Mouse (Mus musculus) liver, adult 2 months (tissue): ENCODE results near the gene Dcun1d3. TPM values are rescaled to one million over a fixed set of nuclear protein-coding genes. Genes with fewer than 3 reads are reported as not detected.

Experiments used
- DNase-seq: peaks from one replicate; pipeline ENCODE4 v3.0.0-alpha.2; 2011; ENCODE audit warnings: low read depth, low spot score; ENCODE audit errors: extremely low read depth
- H3K27ac ChIP-seq: fragments of 200-500 bp; replicated peaks from 2 replicates; pipeline ENCODE4 v1.5.1; 2012; ENCODE audit warnings: low read depth, mild to moderate bottlenecking, control low read depth, inconsistent platforms, low read length; ENCODE audit not compliant: insufficient read depth
- H3K27me3 ChIP-seq: fragments of 200-500 bp; 2 replicates; pipeline ENCODE4 v1.6.1; 2012; ENCODE audit warnings: mild to moderate bottlenecking, moderate library complexity, low read length, inconsistent platforms; ENCODE audit not compliant: control insufficient read depth, insufficient read depth
- H3K36me3 ChIP-seq: fragments of 200-500 bp; 2 replicates; pipeline ENCODE4 v1.6.1; 2012; ENCODE audit warnings: low read length, inconsistent platforms; ENCODE audit not compliant: control insufficient read depth, insufficient read depth
- H3K4me1 ChIP-seq: fragments of 200-500 bp; 2 replicates; pipeline ENCODE4 v1.6.1; 2011; ENCODE audit warnings: low read length; ENCODE audit not compliant: control insufficient read depth, insufficient read depth
- H3K4me3 ChIP-seq: fragments of 200-500 bp; 2 replicates; pipeline ENCODE4 v1.5.1; 2011; ENCODE audit warnings: low read depth, mild to moderate bottlenecking, control low read depth, low read length, moderate library complexity; ENCODE audit not compliant: insufficient read depth
- H3K79me2 ChIP-seq: fragments of 200-500 bp; 2 replicates; pipeline ENCODE4 v1.6.1; 2012; ENCODE audit warnings: inconsistent platforms, mild to moderate bottlenecking, low read length, moderate library complexity; ENCODE audit not compliant: control insufficient read depth, insufficient read depth
- H3K9ac ChIP-seq: fragments of 200-500 bp; 2 replicates; pipeline ENCODE4 v1.6.1; 2012; ENCODE audit warnings: low read depth, mild to moderate bottlenecking, control low read depth, inconsistent platforms, low read length
- CTCF ChIP-seq: fragments of 200-500 bp; IDR thresholded peaks from 2 replicates; pipeline ENCODE4 v1.5.1; 2011; ENCODE audit warnings: low read depth, low read length, control low read depth
- POLR2A ChIP-seq: fragments of 200-500 bp; IDR thresholded peaks from 2 replicates; pipeline ENCODE4 v1.6.1; 2011; ENCODE audit warnings: low read length, control low read depth; ENCODE audit not compliant: insufficient read depth; ENCODE audit errors: extremely low read depth
- WGBS: fragments of 180-500 bp; shearing (Covaris S2); methylation state at CpG from one replicate; pipeline ENCODE4 v1.1.7; 2018; 5-methylcytosine and 5-hydroxymethylcytosine counted together
- polyA plus RNA-seq: library from polyadenylated mRNA; depleted of rRNA; stranded (reverse); fragments of >200 nt; gene quantifications from 2 replicates; pipeline ENCODE4 v1.2.3, GENCODE M21; 2012
- total RNA-seq: library from RNA; depleted of rRNA; stranded (reverse); fragments of >200 nt; gene quantifications from 2 replicates; pipeline ENCODE4 v1.2.3, GENCODE M21; 2014

The Dcun1d3 gene
- total and polyA plus RNA-seq, 2 experiments, result 5.3 to 5.7 TPM

DNA sequence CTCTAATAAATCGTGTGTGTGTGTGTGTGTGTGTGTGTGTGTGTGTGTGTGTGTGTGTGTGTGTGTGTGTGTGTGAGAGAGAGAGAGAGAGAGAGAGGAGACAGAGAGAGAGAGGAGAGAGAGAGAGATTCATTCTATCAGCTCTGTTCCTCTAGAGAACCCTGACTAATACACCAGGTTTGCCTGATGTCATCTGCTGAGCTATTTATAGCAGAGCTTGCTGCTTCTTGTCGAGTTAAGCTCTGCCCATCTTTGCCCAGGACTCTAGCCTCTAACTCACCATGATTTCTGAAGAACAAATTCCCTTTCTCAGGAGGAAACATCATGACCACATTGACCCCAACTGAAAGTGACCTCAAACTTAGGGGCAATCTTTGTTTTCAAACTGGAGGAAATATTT is 24.4 kb upstream of the Dcun1d3 start:
- no peak overlapping the region for H3K27ac ChIP-seq
- H3K4me1 ChIP-seq, result no peaks in the 10 kb centered on the region
- H3K4me3 ChIP-seq, result no peak overlapping the region
- no peak overlapping the region for H3K9ac ChIP-seq
- no peaks in the 10 kb centered on the region for H3K36me3 ChIP-seq
- H3K27me3 ChIP-seq, result no peaks in the 10 kb centered on the region
- H3K79me2 ChIP-seq, result no peaks in the 10 kb centered on the region
- 48% methylated on average over 2 of the region's 2 CpGs for WGBS
- no peak for DNase-seq
- TF ChIP-seq POLR2A (no peak), CTCF (no peak)

DNA sequence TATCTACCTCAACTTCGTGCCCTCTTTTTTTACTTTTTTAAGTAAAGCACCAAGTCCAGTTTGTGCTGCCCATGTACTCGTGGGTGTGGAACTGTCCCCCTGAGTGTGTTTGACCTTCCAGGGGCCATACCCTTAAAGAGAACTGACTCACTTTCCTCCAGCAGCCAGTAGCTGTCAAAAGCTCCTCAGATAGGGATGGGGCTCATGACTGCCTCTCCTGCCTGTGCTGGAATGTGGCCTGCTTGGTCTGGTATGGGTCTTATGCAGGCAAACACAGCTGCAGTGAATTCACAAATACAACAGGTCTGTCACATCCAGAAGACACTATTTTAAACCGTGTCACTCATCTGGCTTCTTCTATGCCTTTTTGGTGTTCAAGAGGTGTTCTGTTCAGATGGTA is 15.6 kb upstream of the Dcun1d3 start:
- no peak overlapping the region for H3K4me3 ChIP-seq
- no peak overlapping the region for H3K27ac ChIP-seq
- no peaks in the 10 kb centered on the region for H3K4me1 ChIP-seq
- H3K79me2 ChIP-seq, result no peaks in the 10 kb centered on the region
- no peaks in the 10 kb centered on the region for H3K36me3 ChIP-seq
- H3K27me3 ChIP-seq, result no peaks in the 10 kb centered on the region
- DNase-seq, result no peak
- H3K9ac ChIP-seq, result no peak overlapping the region
- TF ChIP-seq CTCF (no peak), POLR2A (no peak)
- WGBS, result 78% methylated on average over 3 of the region's 3 CpGs

DNA sequence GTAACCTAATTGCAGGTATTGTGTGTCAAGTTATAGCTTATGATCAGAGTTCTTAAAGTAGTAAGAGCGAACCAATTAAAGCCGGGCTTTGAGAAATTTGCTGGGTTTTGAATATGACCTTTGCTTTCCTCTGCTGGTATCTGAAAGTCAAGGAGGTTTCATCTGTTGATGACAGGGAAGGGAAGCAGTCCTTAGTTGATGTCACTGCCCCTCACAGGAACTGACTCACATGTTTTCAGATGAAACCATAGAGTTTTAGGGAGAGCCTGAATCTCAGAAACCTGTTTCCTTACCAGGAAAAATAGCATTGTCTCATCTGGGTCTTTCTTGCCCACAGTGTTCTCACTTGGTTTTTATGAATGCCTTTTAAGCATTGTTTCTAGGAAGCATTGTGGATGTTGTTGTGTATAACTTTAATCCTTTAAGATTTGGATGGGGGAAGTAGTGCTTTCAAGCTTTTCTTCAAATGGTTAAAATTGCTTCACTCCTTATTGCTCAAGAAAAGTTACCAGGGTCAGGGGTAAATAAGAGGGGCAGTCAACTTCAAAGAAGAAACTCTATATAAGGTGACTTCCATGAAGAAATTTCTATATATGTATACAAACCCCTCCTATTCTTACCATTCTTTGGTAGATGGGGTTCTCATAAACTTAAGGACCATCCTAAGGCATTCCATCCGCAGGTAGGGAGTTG is 10.6 kb upstream of the Dcun1d3 start:
- no peaks in the 10 kb centered on the region for H3K4me1 ChIP-seq
- H3K79me2 ChIP-seq, result no peaks in the 10 kb centered on the region
- H3K4me3 ChIP-seq, result no peak overlapping the region
- H3K9ac ChIP-seq, result no peak overlapping the region
- DNase-seq, result no peak
- TF ChIP-seq CTCF (no peak), POLR2A (no peak)
- no peak overlapping the region for H3K27ac ChIP-seq
- no peaks in the 10 kb centered on the region for H3K27me3 ChIP-seq
- WGBS, result 83% methylated on average over 3 of the region's 3 CpGs
- no peaks in the 10 kb centered on the region for H3K36me3 ChIP-seq

DNA sequence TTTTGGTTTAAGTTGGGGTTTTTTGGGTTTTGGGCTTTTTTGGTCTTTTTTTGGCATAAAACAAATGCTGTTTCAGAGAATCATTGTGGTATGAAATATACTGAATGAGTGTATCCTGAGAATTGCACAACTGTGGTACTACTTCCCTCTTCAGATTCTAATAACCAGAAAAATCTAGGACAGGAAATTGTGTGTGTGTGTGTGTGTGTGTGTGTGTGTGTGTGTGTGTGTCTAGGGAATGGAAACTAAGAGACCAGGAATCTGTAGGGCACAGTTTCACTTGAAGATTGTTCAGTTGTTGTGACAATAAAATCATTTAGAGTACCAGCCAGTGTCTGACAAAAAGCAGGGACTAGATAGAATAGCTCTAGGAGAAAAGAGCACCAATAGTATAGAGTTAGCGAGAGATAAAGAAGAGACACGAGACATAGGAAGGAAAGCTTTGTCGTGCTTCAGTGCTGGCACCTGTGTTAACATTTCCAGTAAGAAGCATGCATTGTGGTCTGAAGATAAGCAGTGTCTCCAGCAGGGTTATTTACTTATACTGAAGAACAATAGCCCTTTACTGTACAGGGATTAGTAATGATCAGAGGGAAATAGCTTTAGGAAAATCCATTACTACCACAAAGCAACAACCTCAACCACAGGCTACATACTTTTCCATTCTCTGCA is 3.4 kb upstream of the Dcun1d3 start:
- Histone ChIP-seq H3K4me3 (no peak overlapping the region), H3K27ac (no peak overlapping the region), H3K4me1 (peaks cover 4% of the 10 kb centered on the region; the same call in 1 of the 2 replicates), H3K36me3 (no peaks in the 10 kb centered on the region), H3K27me3 (no peaks in the 10 kb centered on the region), H3K79me2 (peaks cover 9% of the 10 kb centered on the region; the same call in 1 of the 2 replicates), H3K9ac (no peak overlapping the region)
- TF ChIP-seq CTCF (no peak), POLR2A (no peak)
- DNase-seq, result no peak
- WGBS, result 57% methylated on average over 3 of the region's 3 CpGs

DNA sequence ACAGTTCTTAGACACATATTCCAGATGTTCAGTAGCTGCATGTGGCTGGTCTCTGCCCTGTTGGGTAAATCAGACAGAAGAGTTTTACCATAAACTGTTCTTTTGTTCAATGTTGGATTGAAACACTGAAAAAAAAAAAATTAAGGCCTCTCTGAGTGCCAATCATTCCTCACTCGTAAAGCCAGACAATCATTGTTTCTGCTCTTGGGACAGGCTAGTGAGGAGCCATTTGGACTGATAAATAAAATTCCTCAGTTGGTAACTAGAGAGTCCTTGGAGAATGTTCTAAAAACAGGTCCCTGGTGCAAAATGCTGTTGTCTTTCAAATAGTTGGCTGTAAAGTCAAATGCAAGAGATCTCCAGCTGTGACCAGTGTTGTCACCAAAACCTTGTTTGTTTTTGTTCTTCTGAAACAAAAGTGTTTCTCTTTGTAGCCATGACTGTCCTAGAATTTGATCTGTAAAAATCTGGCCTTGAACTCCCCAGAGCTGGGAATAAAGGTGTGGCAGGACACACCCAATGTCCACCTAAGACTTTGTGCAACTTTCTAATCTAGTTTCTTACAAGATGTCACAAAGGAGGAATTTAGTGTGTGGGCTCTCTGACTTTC is 2.3 kb upstream of the Dcun1d3 start:
- no peak for TF ChIP-seq CTCF
- TF ChIP-seq POLR2A, result no peak
- no peak overlapping the region for H3K9ac ChIP-seq
- no peak overlapping the region for H3K27ac ChIP-seq
- DNase-seq, result no peak
- peaks cover 5% of the 10 kb centered on the region; the same call in 1 of the 2 replicates for H3K4me1 ChIP-seq
- H3K27me3 ChIP-seq, result no peaks in the 10 kb centered on the region
- no peak overlapping the region for H3K4me3 ChIP-seq
- H3K36me3 ChIP-seq, result no peaks in the 10 kb centered on the region
- H3K79me2 ChIP-seq, result peaks cover 9% of the 10 kb centered on the region; the same call in 1 of the 2 replicates
- WGBS, result 85% methylated on average over 1 of the region's 1 CpGs
